Mouse (Mus musculus) liver, embryonic 13.5 days (tissue): ENCODE measurements around the gene Cfap299. TPM values are rescaled to one million over a fixed set of nuclear protein-coding genes. Genes with fewer than 3 reads are reported as not detected.

Source experiments
- ATAC-seq: fragments of 200-750 bp; cut with Nextera tagmentation; 2 replicates; pipeline ENCODE4 v1.8.0; 2017; ENCODE audit warnings: low read depth, mild to moderate bottlenecking, moderate number of reproducible peaks, moderate library complexity
- DNase-seq: peaks from one replicate; pipeline ENCODE4 v3.0.0; 2022
- H3K27ac ChIP-seq: fragments of 300-500 bp; sonication (generic); 2 replicates; pipeline ENCODE4 v1.5.1; 2015; ENCODE audit warnings: moderate library complexity, mild to moderate bottlenecking, inconsistent platforms
- H3K27me3 ChIP-seq: fragments of 300-500 bp; sonication (generic); 2 replicates; pipeline ENCODE4 v1.6.1; 2015; ENCODE audit warnings: mild to moderate bottlenecking, inconsistent platforms
- H3K36me3 ChIP-seq: fragments of 300-500 bp; sonication (generic); 2 replicates; pipeline ENCODE4 v1.6.1; 2015; ENCODE audit warnings: mild to moderate bottlenecking, inconsistent platforms
- H3K4me1 ChIP-seq: fragments of 300-500 bp; sonication (generic); replicated peaks from 2 replicates; pipeline ENCODE4 v1.6.1; 2015; ENCODE audit warnings: inconsistent platforms
- H3K4me2 ChIP-seq: fragments of 300-500 bp; sonication (generic); 2 replicates; pipeline ENCODE4 v1.6.1; 2015; ENCODE audit warnings: inconsistent platforms, mild to moderate bottlenecking, moderate library complexity
- H3K4me3 ChIP-seq: fragments of 300-500 bp; sonication (generic); replicated peaks from 2 replicates; pipeline ENCODE4 v1.5.1; 2015; ENCODE audit warnings: mild to moderate bottlenecking, inconsistent platforms
- H3K9ac ChIP-seq: fragments of 300-500 bp; sonication (generic); 2 replicates; pipeline ENCODE4 v1.6.1; 2015; ENCODE audit warnings: mild to moderate bottlenecking, inconsistent platforms
- H3K9me3 ChIP-seq: fragments of 300-500 bp; sonication (generic); replicated peaks from 2 replicates; pipeline ENCODE4 v1.6.1; 2016; ENCODE audit warnings: inconsistent platforms
- WGBS: fragments of 180-500 bp; shearing (Covaris S2); methylation state at CpG from one replicate; pipeline ENCODE4 v1.1.7; 2015; ENCODE audit not compliant: insufficient replicate concordance; 5-methylcytosine and 5-hydroxymethylcytosine counted together
- polyA plus RNA-seq: library from polyadenylated mRNA; unstranded; fragments of >200 nt; fragmentation: Nextera tagmentation; extraction: Ambion mirVana; gene quantifications from 2 replicates; pipeline ENCODE4 v1.2.1, GENCODE M21; 2015

The Cfap299 gene
- polyA plus RNA-seq, 1 experiment from 2014 or later = 0.20 TPM

GRCm38 (mm10) chr5:98787735-98788134 is 458.6 kb downstream of the Cfap299 start:
- no peaks in the 10 kb centered on the region for H3K27me3 ChIP-seq
- H3K9ac ChIP-seq = no peak overlapping the region
- 62% methylated on average over 4 of the region's 4 CpGs for WGBS
- no peak for ATAC-seq
- H3K9me3 ChIP-seq = no peaks in the 10 kb centered on the region
- DNase-seq = no peak
- H3K4me1 ChIP-seq = no peaks in the 10 kb centered on the region
- no peak overlapping the region for H3K4me2 ChIP-seq
- no peak overlapping the region for H3K4me3 ChIP-seq
- H3K27ac ChIP-seq = no peak overlapping the region
- no peaks in the 10 kb centered on the region for H3K36me3 ChIP-seq

GRCm38 (mm10) chr5:98788568-98788967 is 459.5 kb downstream of the Cfap299 start:
- Histone ChIP-seq H3K4me2 (no peak overlapping the region), H3K36me3 (no peaks in the 10 kb centered on the region), H3K27me3 (no peaks in the 10 kb centered on the region), H3K4me3 (no peak overlapping the region), H3K9ac (no peak overlapping the region), H3K9me3 (no peaks in the 10 kb centered on the region), H3K27ac (no peak overlapping the region), H3K4me1 (no peaks in the 10 kb centered on the region)
- no peak for ATAC-seq
- no peak for DNase-seq
- WGBS = 64% methylated on average over 7 of the region's 7 CpGs

GRCm38 (mm10) chr5:98790894-98791607 is 461.9 kb downstream of the Cfap299 start:
- no peaks in the 10 kb centered on the region for H3K36me3 ChIP-seq
- ATAC-seq = no peak
- 58% methylated on average over 7 of the region's 7 CpGs for WGBS
- no peaks in the 10 kb centered on the region for H3K27me3 ChIP-seq
- H3K4me3 ChIP-seq = no peak overlapping the region
- DNase-seq = no peak
- H3K9me3 ChIP-seq = no peaks in the 10 kb centered on the region
- H3K27ac ChIP-seq = no peak overlapping the region
- no peaks in the 10 kb centered on the region for H3K4me1 ChIP-seq
- H3K9ac ChIP-seq = no peak overlapping the region
- no peak overlapping the region for H3K4me2 ChIP-seq

GRCm38 (mm10) chr5:98801495-98801894 is 472.4 kb downstream of the Cfap299 start:
- H3K4me2 ChIP-seq = no peak overlapping the region
- ATAC-seq (no peak), DNase-seq (no peak)
- H3K9me3 ChIP-seq = peaks cover 5% of the 10 kb centered on the region; the same call in 1 of the 2 replicates
- WGBS = 70% methylated on average over 5 of the region's 5 CpGs
- no peaks in the 10 kb centered on the region for H3K4me1 ChIP-seq
- no peak overlapping the region for H3K9ac ChIP-seq
- no peak overlapping the region for H3K27ac ChIP-seq
- no peak overlapping the region for H3K4me3 ChIP-seq
- H3K36me3 ChIP-seq = no peaks in the 10 kb centered on the region
- H3K27me3 ChIP-seq = no peaks in the 10 kb centered on the region

GRCm38 (mm10) chr5:98804761-98805160 is 475.7 kb downstream of the Cfap299 start:
- Histone ChIP-seq H3K4me1 (no peaks in the 10 kb centered on the region), H3K36me3 (no peaks in the 10 kb centered on the region), H3K4me2 (no peak overlapping the region), H3K9ac (no peak overlapping the region), H3K9me3 (peaks cover 5% of the 10 kb centered on the region; the same call in 1 of the 2 replicates), H3K27me3 (no peaks in the 10 kb centered on the region), H3K4me3 (no peak overlapping the region), H3K27ac (no peak overlapping the region)
- DNase-seq (no peak), ATAC-seq (no peak)
- 55% methylated on average over 6 of the region's 6 CpGs for WGBS

- no peaks in the 10 kb centered on the region for H3K36me3 ChIP-seq
- H3K9me3 ChIP-seq = peaks cover 5% of the 10 kb centered on the region; the same call in 1 of the 2 replicates
- no peak for DNase-seq
- no peaks in the 10 kb centered on the region for H3K4me1 ChIP-seq
- 75% methylated on average over 4 of the region's 4 CpGs for WGBS
- H3K4me3 ChIP-seq = no peak overlapping the region
- no peak overlapping the region for H3K9ac ChIP-seq
- H3K27me3 ChIP-seq = no peaks in the 10 kb centered on the region
- ATAC-seq = no peak
- no peak overlapping the region for H3K27ac ChIP-seq
- H3K4me2 ChIP-seq = no peak overlapping the region
Measured at GRCm38 (mm10) chr5:98806492-98806891, 477.4 kb downstream of the Cfap299 start.

- DNase-seq (no peak), ATAC-seq (no peak)
- WGBS = 69% methylated on average over 7 of the region's 7 CpGs
Measured at GRCm38 (mm10) chr5:98807022-98807421, 477.9 kb downstream of the Cfap299 start.

GRCm38 (mm10) chr5:98807953-98808352 is 478.8 kb downstream of the Cfap299 start:
- H3K9me3 ChIP-seq = peaks cover 5% of the 10 kb centered on the region; the same call in 1 of the 2 replicates
- no peaks in the 10 kb centered on the region for H3K27me3 ChIP-seq
- H3K4me1 ChIP-seq = no peaks in the 10 kb centered on the region
- ATAC-seq = no peak
- no peaks in the 10 kb centered on the region for H3K36me3 ChIP-seq
- no peak overlapping the region for H3K4me2 ChIP-seq
- no peak overlapping the region for H3K27ac ChIP-seq
- no peak for DNase-seq
- H3K4me3 ChIP-seq = no peak overlapping the region
- no peak overlapping the region for H3K9ac ChIP-seq
- 68% methylated on average over 9 of the region's 9 CpGs for WGBS

More at GRCm38 (mm10) chr5:98807022-98807421, 477.9 kb downstream of the Cfap299 start:
- no peaks in the 10 kb centered on the region for H3K36me3 ChIP-seq
- no peak overlapping the region for H3K4me3 ChIP-seq
- no peak overlapping the region for H3K9ac ChIP-seq
- H3K9me3 ChIP-seq = peaks cover 5% of the 10 kb centered on the region; the same call in 1 of the 2 replicates
- no peaks in the 10 kb centered on the region for H3K4me1 ChIP-seq
- H3K27me3 ChIP-seq = no peaks in the 10 kb centered on the region
- H3K27ac ChIP-seq = no peak overlapping the region
- H3K4me2 ChIP-seq = no peak overlapping the region

GRCm38 (mm10) chr5:98812380-98812779 is 483.3 kb downstream of the Cfap299 start:
- ATAC-seq (no peak), DNase-seq (no peak)
- Histone ChIP-seq H3K36me3 (no peaks in the 10 kb centered on the region), H3K9me3 (no peaks in the 10 kb centered on the region), H3K4me2 (no peak overlapping the region), H3K4me1 (no peaks in the 10 kb centered on the region), H3K27me3 (no peaks in the 10 kb centered on the region), H3K4me3 (no peak overlapping the region), H3K27ac (no peak overlapping the region), H3K9ac (no peak overlapping the region)
- WGBS = 58% methylated on average over 1 of the region's 1 CpGs

GRCm38 (mm10) chr5:98815269-98815668 is 486.2 kb downstream of the Cfap299 start:
- H3K9me3 ChIP-seq = no peaks in the 10 kb centered on the region
- no peaks in the 10 kb centered on the region for H3K27me3 ChIP-seq
- no peaks in the 10 kb centered on the region for H3K36me3 ChIP-seq
- H3K9ac ChIP-seq = no peak overlapping the region
- H3K4me3 ChIP-seq = no peak overlapping the region
- no peak overlapping the region for H3K27ac ChIP-seq
- WGBS = 51% methylated on average over 1 of the region's 1 CpGs
- no peaks in the 10 kb centered on the region for H3K4me1 ChIP-seq
- ATAC-seq (no peak), DNase-seq (no peak)
- no peak overlapping the region for H3K4me2 ChIP-seq

- Histone ChIP-seq H3K27ac (no peak overlapping the region), H3K4me2 (no peak overlapping the region), H3K27me3 (no peaks in the 10 kb centered on the region), H3K4me1 (no peaks in the 10 kb centered on the region), H3K4me3 (no peak overlapping the region), H3K9ac (no peak overlapping the region), H3K36me3 (no peaks in the 10 kb centered on the region), H3K9me3 (no peaks in the 10 kb centered on the region)
- DNase-seq = no peak
- no peak for ATAC-seq
- 72% methylated on average over 9 of the region's 9 CpGs for WGBS
Measured at GRCm38 (mm10) chr5:98833760-98834159, 504.7 kb downstream of the Cfap299 start.

- ATAC-seq = no peak
- no peak for DNase-seq
- no peak overlapping the region for H3K4me2 ChIP-seq
- H3K27ac ChIP-seq = no peak overlapping the region
- no peaks in the 10 kb centered on the region for H3K36me3 ChIP-seq
- no peaks in the 10 kb centered on the region for H3K27me3 ChIP-seq
- H3K9ac ChIP-seq = no peak overlapping the region
- H3K4me3 ChIP-seq = no peak overlapping the region
- 87% methylated on average over 6 of the region's 6 CpGs for WGBS
- no peaks in the 10 kb centered on the region for H3K4me1 ChIP-seq
- no peaks in the 10 kb centered on the region for H3K9me3 ChIP-seq
Measured at GRCm38 (mm10) chr5:98834300-98834699, 505.2 kb downstream of the Cfap299 start.
